Mouse (Mus musculus) lung, adult 2 months (tissue): ENCODE data around the gene Maff.

Experiments
- CTCF ChIP-seq: fragments of 200-500 bp; IDR thresholded peaks from 2 replicates; pipeline ENCODE4 v1.5.1; 2011; ENCODE audit warnings: mild to moderate bottlenecking, low read length, control low read depth; ENCODE audit not compliant: insufficient read depth
- POLR2A ChIP-seq: fragments of 200-500 bp; IDR thresholded peaks from 2 replicates; pipeline ENCODE4 v1.6.1; 2011; ENCODE audit warnings: low read depth, mild to moderate bottlenecking, control low read depth, low read length, borderline replicate concordance; ENCODE audit errors: extremely low read depth

- no peak for TF ChIP-seq CTCF
- no peak for TF ChIP-seq POLR2A
These were observed 7.4 kb downstream of the Maff start for GRCm38 (mm10) chr15:79353690-79354305.
